Mouse (Mus musculus) hindbrain, embryonic 15.5 days (tissue): ENCODE data around the gene Med9. TPM values are rescaled to one million over a fixed set of nuclear protein-coding genes. Genes with fewer than 3 reads are reported as not detected.

Experiments
- ATAC-seq: fragments of 200-750 bp; cut with Nextera tagmentation; 2 replicates; pipeline ENCODE4 v1.8.0; 2017; ENCODE audit warnings: low read depth, moderate number of reproducible peaks, moderate TSS enrichment; ENCODE audit not compliant: low FRiP score
- H3K27ac ChIP-seq: fragments of 300-500 bp; sonication (generic); replicated peaks from 2 replicates; pipeline ENCODE4 v1.5.1; 2015; ENCODE audit warnings: mild to moderate bottlenecking, inconsistent platforms
- H3K27me3 ChIP-seq: fragments of 300-500 bp; sonication (generic); 2 replicates; pipeline ENCODE4 v1.6.1; 2015; ENCODE audit warnings: control low read depth, inconsistent platforms
- H3K36me3 ChIP-seq: fragments of 300-500 bp; sonication (generic); 2 replicates; pipeline ENCODE4 v1.6.1; 2015; ENCODE audit warnings: control low read depth, inconsistent platforms
- H3K4me1 ChIP-seq: fragments of 300-500 bp; sonication (generic); replicated peaks from 2 replicates; pipeline ENCODE4 v1.6.1; 2015; ENCODE audit warnings: control low read depth, inconsistent platforms
- H3K4me2 ChIP-seq: fragments of 300-500 bp; sonication (generic); 2 replicates; pipeline ENCODE4 v1.6.1; 2015; ENCODE audit warnings: moderate library complexity, mild to moderate bottlenecking, inconsistent platforms
- H3K4me3 ChIP-seq: fragments of 300-500 bp; sonication (generic); 2 replicates; pipeline ENCODE4 v1.5.1; 2015; ENCODE audit warnings: mild to moderate bottlenecking, inconsistent platforms
- H3K9ac ChIP-seq: fragments of 300-500 bp; sonication (generic); 2 replicates; pipeline ENCODE4 v1.6.1; 2015; ENCODE audit warnings: inconsistent platforms
- H3K9me3 ChIP-seq: fragments of 300-500 bp; sonication (generic); 2 replicates; pipeline ENCODE4 v1.6.1; 2016; ENCODE audit warnings: control low read depth, inconsistent platforms
- WGBS: fragments of 180-500 bp; shearing (Covaris S2); methylation state at CpG from one replicate; pipeline ENCODE4 v1.1.7; 2015; 5-methylcytosine and 5-hydroxymethylcytosine counted together
- polyA plus RNA-seq: library from polyadenylated mRNA; unstranded; fragments of >200 nt; fragmentation: Nextera tagmentation; extraction: Ambion mirVana; gene quantifications from 2 replicates; pipeline ENCODE4 v1.2.1, GENCODE M21; 2015

The Med9 gene
- polyA plus RNA-seq, 1 experiment from 2014 or later, result 38.0 TPM

DNA sequence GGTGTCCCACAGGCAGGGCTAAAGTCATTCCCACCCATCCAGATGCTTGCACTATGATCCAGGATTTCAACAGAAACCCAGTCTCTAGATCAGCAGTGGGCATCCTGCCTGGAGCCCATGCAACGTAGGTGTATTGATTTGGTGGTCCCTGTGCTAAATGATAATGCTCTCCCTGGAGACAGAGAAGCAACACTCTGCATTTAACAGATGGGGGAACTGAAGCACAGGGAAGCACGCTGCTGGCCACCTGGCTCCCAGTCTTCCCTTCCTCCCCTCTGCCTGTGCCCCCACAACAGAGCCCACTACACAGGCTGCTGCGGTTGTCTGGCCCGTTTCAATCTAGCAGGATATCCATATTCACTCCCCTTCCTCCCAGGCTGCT lies 18.1 kb downstream of the Med9 start:
- WGBS, result 57% methylated on average over 4 of the region's 4 CpGs
- Histone ChIP-seq H3K27ac (no peak overlapping the region), H3K9me3 (no peaks in the 10 kb centered on the region), H3K4me1 (peaks cover 24% of the 10 kb centered on the region), H3K36me3 (peaks cover 6% of the 10 kb centered on the region; the same call in 1 of the 2 replicates), H3K4me2 (no peak overlapping the region), H3K27me3 (peaks cover 27% of the 10 kb centered on the region), H3K4me3 (no peak overlapping the region), H3K9ac (no peak overlapping the region)
- no peak for ATAC-seq

GRCm38 (mm10) chr11:59967765-59968164 lies 19.8 kb downstream of the Med9 start:
- Histone ChIP-seq H3K4me3 (no peak overlapping the region), H3K27ac (no peak overlapping the region), H3K27me3 (peaks cover 21% of the 10 kb centered on the region), H3K9me3 (no peaks in the 10 kb centered on the region), H3K36me3 (no peaks in the 10 kb centered on the region), H3K9ac (no peak overlapping the region), H3K4me1 (peaks cover 24% of the 10 kb centered on the region), H3K4me2 (no peak overlapping the region)
- WGBS, result 86% methylated on average over 1 of the region's 1 CpGs
- no peak for ATAC-seq

GRCm38 (mm10) chr11:59970780-59971179 lies 22.8 kb downstream of the Med9 start:
- H3K27me3 ChIP-seq, result no peaks in the 10 kb centered on the region
- no peak overlapping the region for H3K27ac ChIP-seq
- no peaks in the 10 kb centered on the region for H3K36me3 ChIP-seq
- no peak overlapping the region for H3K4me3 ChIP-seq
- no peak overlapping the region for H3K9ac ChIP-seq
- no peaks in the 10 kb centered on the region for H3K9me3 ChIP-seq
- 0 out of 2 replicates have a peak, but pooled peaks cover 4% of the 10 kb centered on the region for H3K4me1 ChIP-seq
- H3K4me2 ChIP-seq, result no peak overlapping the region
- 77% methylated on average over 5 of the region's 5 CpGs for WGBS
- ATAC-seq, result no peak

GRCm38 (mm10) chr11:59971691-59972090 lies 23.7 kb downstream of the Med9 start:
- no peaks in the 10 kb centered on the region for H3K9me3 ChIP-seq
- no peak overlapping the region for H3K27ac ChIP-seq
- H3K4me1 ChIP-seq, result 0 out of 2 replicates have a peak, but pooled peaks cover 4% of the 10 kb centered on the region
- no peak for ATAC-seq
- no peaks in the 10 kb centered on the region for H3K27me3 ChIP-seq
- no peak overlapping the region for H3K4me2 ChIP-seq
- no peaks in the 10 kb centered on the region for H3K36me3 ChIP-seq
- H3K9ac ChIP-seq, result no peak overlapping the region
- no peak overlapping the region for H3K4me3 ChIP-seq
- WGBS, result 28% methylated on average over 2 of the region's 2 CpGs

GRCm38 (mm10) chr11:59973389-59973788 lies 25.4 kb downstream of the Med9 start:
- no peaks in the 10 kb centered on the region for H3K9me3 ChIP-seq

GRCm38 (mm10) chr11:59975241-59975640 lies 27.2 kb downstream of the Med9 start:
- ATAC-seq, result no peak
- no peak overlapping the region for H3K27ac ChIP-seq
- no peak overlapping the region for H3K4me2 ChIP-seq
- no peak overlapping the region for H3K4me3 ChIP-seq
- no peaks in the 10 kb centered on the region for H3K9me3 ChIP-seq
- WGBS, result 15% methylated on average over 10 of the region's 10 CpGs
- no peak overlapping the region for H3K9ac ChIP-seq
- H3K27me3 ChIP-seq, result no peaks in the 10 kb centered on the region
- no peaks in the 10 kb centered on the region for H3K36me3 ChIP-seq
- H3K4me1 ChIP-seq, result 0 out of 2 replicates have a peak, but pooled peaks cover 4% of the 10 kb centered on the region

More at GRCm38 (mm10) chr11:59973389-59973788, 25.4 kb downstream of the Med9 start:
- H3K4me1 ChIP-seq, result 0 out of 2 replicates have a peak, but pooled peaks cover 4% of the 10 kb centered on the region
- no peak overlapping the region for H3K27ac ChIP-seq
- WGBS, result 69% methylated on average over 5 of the region's 5 CpGs
- H3K36me3 ChIP-seq, result no peaks in the 10 kb centered on the region
- no peak overlapping the region for H3K4me3 ChIP-seq
- H3K9ac ChIP-seq, result no peak overlapping the region
- H3K27me3 ChIP-seq, result no peaks in the 10 kb centered on the region
- H3K4me2 ChIP-seq, result no peak overlapping the region
- ATAC-seq, result no peak

GRCm38 (mm10) chr11:59977831-59978230 lies 29.8 kb downstream of the Med9 start:
- Histone ChIP-seq H3K4me3 (no peak overlapping the region), H3K4me2 (no peak overlapping the region), H3K36me3 (no peaks in the 10 kb centered on the region), H3K27ac (no peak overlapping the region), H3K4me1 (0 out of 2 replicates have a peak, but pooled peaks cover 4% of the 10 kb centered on the region), H3K9me3 (no peaks in the 10 kb centered on the region), H3K27me3 (0 out of 2 replicates have a peak, but pooled peaks cover 2% of the 10 kb centered on the region), H3K9ac (no peak overlapping the region)
- ATAC-seq, result no peak
- 78% methylated on average over 5 of the region's 5 CpGs for WGBS

DNA sequence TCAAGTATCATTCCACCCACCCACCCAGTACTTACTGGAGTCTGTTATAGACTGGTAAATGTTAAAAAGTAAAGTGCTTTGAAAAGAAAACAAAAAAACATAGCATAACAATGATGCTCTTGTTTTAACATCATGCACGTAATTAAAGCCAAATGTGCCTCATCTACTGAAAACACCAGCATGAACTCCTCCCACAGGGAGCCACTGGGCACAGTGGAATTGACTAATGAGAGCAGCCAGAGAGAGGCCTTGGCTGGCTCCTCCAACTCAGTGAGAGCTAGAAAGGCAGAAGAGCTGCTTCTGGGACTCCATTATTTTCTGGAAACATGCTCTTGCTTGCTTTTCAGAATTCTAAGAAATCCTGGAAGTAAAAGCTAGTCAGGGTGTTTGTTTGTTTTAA lies 41.4 kb downstream of the Med9 start:
- H3K36me3 ChIP-seq, result no peaks in the 10 kb centered on the region
- 69% methylated on average over 1 of the region's 1 CpGs for WGBS
- no peaks in the 10 kb centered on the region for H3K9me3 ChIP-seq
- no peak overlapping the region for H3K4me3 ChIP-seq
- H3K9ac ChIP-seq, result no peak overlapping the region
- no peaks in the 10 kb centered on the region for H3K27me3 ChIP-seq
- no peaks in the 10 kb centered on the region for H3K4me1 ChIP-seq
- ATAC-seq, result no peak
- H3K27ac ChIP-seq, result no peak overlapping the region
- no peak overlapping the region for H3K4me2 ChIP-seq

- no peak overlapping the region for H3K9ac ChIP-seq
- no peaks in the 10 kb centered on the region for H3K9me3 ChIP-seq
- no peaks in the 10 kb centered on the region for H3K36me3 ChIP-seq
- no peaks in the 10 kb centered on the region for H3K27me3 ChIP-seq
- H3K27ac ChIP-seq, result no peak overlapping the region
- ATAC-seq, result no peak
- H3K4me1 ChIP-seq, result no peaks in the 10 kb centered on the region
- WGBS, result 77% methylated on average over 8 of the region's 8 CpGs
- no peak overlapping the region for H3K4me3 ChIP-seq
- no peak overlapping the region for H3K4me2 ChIP-seq
Observed at GRCm38 (mm10) chr11:59991365-59991764, 43.4 kb downstream of the Med9 start.

- Histone ChIP-seq H3K27ac (no peak overlapping the region), H3K4me2 (no peak overlapping the region), H3K27me3 (no peaks in the 10 kb centered on the region), H3K36me3 (no peaks in the 10 kb centered on the region), H3K9ac (no peak overlapping the region), H3K9me3 (no peaks in the 10 kb centered on the region), H3K4me3 (no peak overlapping the region), H3K4me1 (no peaks in the 10 kb centered on the region)
- 67% methylated on average over 9 of the region's 9 CpGs for WGBS
- ATAC-seq, result no peak
Observed at GRCm38 (mm10) chr11:59994318-59994717, 46.3 kb downstream of the Med9 start.

- Histone ChIP-seq H3K36me3 (no peaks in the 10 kb centered on the region), H3K27me3 (no peaks in the 10 kb centered on the region), H3K9ac (no peak overlapping the region), H3K4me3 (no peak overlapping the region), H3K9me3 (no peaks in the 10 kb centered on the region), H3K27ac (no peak overlapping the region), H3K4me2 (no peak overlapping the region), H3K4me1 (no peaks in the 10 kb centered on the region)
- no peak for ATAC-seq
- WGBS, result 81% methylated on average over 5 of the region's 5 CpGs
Observed at GRCm38 (mm10) chr11:60001231-60001980, 53.4 kb downstream of the Med9 start.

- H3K4me2 ChIP-seq, result no peak overlapping the region
Observed at GRCm38 (mm10) chr11:60003811-60004210, 55.8 kb downstream of the Med9 start.

More at GRCm38 (mm10) chr11:60003811-60004210, 55.8 kb downstream of the Med9 start:
- Histone ChIP-seq H3K27ac (no peak overlapping the region), H3K36me3 (no peaks in the 10 kb centered on the region), H3K4me3 (no peak overlapping the region), H3K9me3 (no peaks in the 10 kb centered on the region), H3K9ac (no peak overlapping the region), H3K4me1 (no peaks in the 10 kb centered on the region), H3K27me3 (no peaks in the 10 kb centered on the region)
- 91% methylated on average over 8 of the region's 8 CpGs for WGBS
- no peak for ATAC-seq
